Mouse (Mus musculus) embryonic facial prominence, embryonic 11.5 days (tissue): ENCODE data around the gene Acer1. TPM values are rescaled to one million over a fixed set of nuclear protein-coding genes. Genes with fewer than 3 reads are reported as not detected.

ENCODE experiments used
- ATAC-seq: fragments of 200-750 bp; cut with Nextera tagmentation; replicated peaks from 2 replicates; pipeline ENCODE4 v1.8.0; 2017; ENCODE audit warnings: low read depth; ENCODE audit not compliant: insufficient number of reproducible peaks, low FRiP score, low TSS enrichment
- DNase-seq: peaks from one replicate; pipeline ENCODE4 v3.0.0-alpha.2; 2015; ENCODE audit warnings: low spot score
- H3K27ac ChIP-seq: fragments of 300-500 bp; sonication (generic); replicated peaks from 2 replicates; pipeline ENCODE4 v1.5.1; 2014; ENCODE audit warnings: mild to moderate bottlenecking, low read depth, low read length, control low read depth
- H3K27me3 ChIP-seq: fragments of 300-500 bp; sonication (generic); 2 replicates; pipeline ENCODE4 v1.6.1; 2014; ENCODE audit warnings: mild to moderate bottlenecking, low read length, moderate library complexity, mixed read lengths; ENCODE audit not compliant: control insufficient read depth, insufficient read depth
- H3K36me3 ChIP-seq: fragments of 300-500 bp; sonication (generic); replicated peaks from 2 replicates; pipeline ENCODE4 v1.6.1; 2014; ENCODE audit warnings: low read depth, mild to moderate bottlenecking, low read length, moderate library complexity, mixed read lengths; ENCODE audit not compliant: control insufficient read depth, insufficient read depth
- H3K4me1 ChIP-seq: fragments of 300-500 bp; sonication (generic); 2 replicates; pipeline ENCODE4 v1.6.1; 2014; ENCODE audit warnings: low read length, mixed read lengths; ENCODE audit not compliant: control insufficient read depth, insufficient read depth
- H3K4me2 ChIP-seq: fragments of 300-500 bp; sonication (generic); 2 replicates; pipeline ENCODE4 v1.6.1; 2014; ENCODE audit warnings: low read depth, mild to moderate bottlenecking, control low read depth, low read length, moderate library complexity
- H3K4me3 ChIP-seq: fragments of 300-500 bp; sonication (generic); 2 replicates; pipeline ENCODE4 v1.5.1; 2014; ENCODE audit warnings: low read depth, low read length, control low read depth
- H3K9ac ChIP-seq: fragments of 300-500 bp; sonication (generic); replicated peaks from 2 replicates; pipeline ENCODE4 v1.6.1; 2014; ENCODE audit warnings: mild to moderate bottlenecking, control low read depth, low read length
- H3K9me3 ChIP-seq: fragments of 300-500 bp; sonication (generic); replicated peaks from 2 replicates; pipeline ENCODE4 v1.6.1; 2016; ENCODE audit warnings: mild to moderate bottlenecking, low read length, inconsistent platforms, mixed read lengths; ENCODE audit not compliant: control insufficient read depth
- WGBS: fragments of 180-500 bp; shearing (Covaris S2); extraction: QIAGEN DNeasy Blood & Tissue Kit; methylation state at CpG from one replicate; pipeline ENCODE4 v1.1.7; 2014; 5-methylcytosine and 5-hydroxymethylcytosine counted together
- polyA plus RNA-seq: library from polyadenylated mRNA; unstranded; fragments of >200 nt; fragmentation: Nextera tagmentation; extraction: Ambion mirVana; gene quantifications from 2 replicates; pipeline ENCODE4 v1.2.1, GENCODE M21; 2014

The Acer1 gene
- polyA plus RNA-seq, 1 experiment from 2014 or later: not detected

DNA sequence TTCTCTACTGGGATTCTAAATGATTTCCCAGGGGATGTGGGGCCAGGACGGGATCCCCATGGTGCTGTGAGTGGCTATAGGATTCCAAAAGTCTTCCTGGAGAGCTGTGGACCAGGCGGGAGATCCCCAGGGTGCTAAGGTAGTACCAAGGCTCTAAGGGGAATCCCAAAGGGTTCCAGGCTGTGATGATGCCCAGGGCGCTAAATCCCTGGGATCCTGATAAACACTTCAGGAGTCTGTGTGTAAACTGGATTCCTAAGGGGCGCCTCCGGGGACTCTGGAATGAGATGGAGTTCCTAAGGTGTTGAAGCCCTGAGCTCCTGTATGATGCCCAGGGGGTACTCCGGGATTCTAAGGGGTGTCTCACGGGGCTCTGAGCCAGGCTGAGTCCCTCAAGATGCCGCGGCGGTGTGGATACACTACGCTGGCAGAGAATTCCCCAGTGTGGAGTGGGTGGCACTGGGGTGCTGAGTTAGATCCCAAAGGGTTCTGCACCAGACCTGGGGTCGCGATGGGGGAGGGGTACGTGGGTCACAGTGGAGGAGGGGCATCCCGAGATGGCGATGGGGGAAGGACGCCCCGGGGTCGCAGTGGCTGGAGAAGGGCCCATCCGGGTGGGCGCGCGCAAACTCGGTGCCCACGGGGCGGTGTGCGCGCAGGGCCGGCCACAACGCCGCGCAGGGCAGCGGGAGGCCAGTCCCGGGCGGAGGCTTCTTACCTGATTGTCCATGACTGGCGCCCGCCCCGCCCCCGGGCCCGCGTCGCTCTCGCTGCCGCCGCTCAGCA, 47.2 kb downstream of the Acer1 start:
- peak overlapping the region; percentile 89 for H3K9ac ChIP-seq
- H3K4me3 ChIP-seq: peak overlapping the region; percentile 97
- DNase-seq (no peak), ATAC-seq (peak; percentile 60)
- peak overlapping the region; percentile 88 for H3K4me2 ChIP-seq
- peak overlapping the region; percentile 78; the same call in 1 of the 2 replicates for H3K27ac ChIP-seq
- H3K27me3 ChIP-seq: no peaks in the 10 kb centered on the region
- 2% methylated on average over 34 of the region's 45 CpGs for WGBS
- no peaks in the 10 kb centered on the region for H3K36me3 ChIP-seq
- H3K9me3 ChIP-seq: no peaks in the 10 kb centered on the region
- peaks cover 11% of the 10 kb centered on the region for H3K4me1 ChIP-seq

DNA sequence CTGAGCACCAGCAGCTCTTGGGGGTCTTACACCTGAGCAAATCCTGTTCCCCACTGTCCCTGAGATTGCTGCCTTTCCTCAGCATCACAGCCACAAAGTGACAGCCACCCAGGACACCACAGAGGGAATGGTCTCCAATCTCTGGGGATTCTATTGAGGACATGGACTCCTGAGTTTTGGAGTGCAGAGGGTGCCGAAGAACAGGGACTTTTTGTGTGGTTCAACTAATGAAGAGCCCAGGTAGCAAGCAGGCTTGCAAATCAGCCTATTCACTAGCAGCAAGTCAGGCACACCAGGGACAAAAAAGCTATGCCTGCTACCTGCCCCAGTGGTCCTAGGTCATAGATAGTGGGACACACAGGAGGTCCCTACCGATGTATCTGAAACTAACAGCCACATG, 48.5 kb downstream of the Acer1 start:
- WGBS: 87% methylated on average over 2 of the region's 2 CpGs

GRCm38 (mm10) chr17:56930026-56930425, 51.9 kb downstream of the Acer1 start:
- Histone ChIP-seq H3K4me2 (no peak overlapping the region), H3K9ac (no peak overlapping the region), H3K4me3 (no peak overlapping the region), H3K27me3 (no peaks in the 10 kb centered on the region), H3K9me3 (no peaks in the 10 kb centered on the region), H3K4me1 (peaks cover 11% of the 10 kb centered on the region), H3K36me3 (no peaks in the 10 kb centered on the region), H3K27ac (no peak overlapping the region)
- WGBS: 88% methylated on average over 8 of the region's 8 CpGs
- no peak for ATAC-seq
- no peak for DNase-seq

More for the DNA sequence above, 48.5 kb downstream of the Acer1 start:
- peak overlapping the region; percentile 97; the same call in 1 of the 2 replicates for H3K4me3 ChIP-seq
- no peaks in the 10 kb centered on the region for H3K36me3 ChIP-seq
- H3K4me1 ChIP-seq: peaks cover 11% of the 10 kb centered on the region
- no peaks in the 10 kb centered on the region for H3K9me3 ChIP-seq
- peak overlapping the region; percentile 13 for H3K4me2 ChIP-seq
- no peak for DNase-seq
- ATAC-seq: no peak
- H3K9ac ChIP-seq: no peak overlapping the region; the same call in 1 of the 2 replicates
- no peak overlapping the region for H3K27ac ChIP-seq
- H3K27me3 ChIP-seq: no peaks in the 10 kb centered on the region

- H3K27ac ChIP-seq: no peak overlapping the region
- ATAC-seq: no peak
- H3K4me3 ChIP-seq: no peak overlapping the region
- H3K4me1 ChIP-seq: peaks cover 11% of the 10 kb centered on the region
- H3K27me3 ChIP-seq: no peaks in the 10 kb centered on the region
- no peak overlapping the region for H3K4me2 ChIP-seq
- DNase-seq: no peak
- H3K9ac ChIP-seq: no peak overlapping the region
- WGBS: 81% methylated on average over 1 of the region's 1 CpGs
- no peaks in the 10 kb centered on the region for H3K9me3 ChIP-seq
- H3K36me3 ChIP-seq: peaks cover 4% of the 10 kb centered on the region; the same call in 1 of the 2 replicates
Measured at GRCm38 (mm10) chr17:56929530-56929929, 52.4 kb downstream of the Acer1 start.

DNA sequence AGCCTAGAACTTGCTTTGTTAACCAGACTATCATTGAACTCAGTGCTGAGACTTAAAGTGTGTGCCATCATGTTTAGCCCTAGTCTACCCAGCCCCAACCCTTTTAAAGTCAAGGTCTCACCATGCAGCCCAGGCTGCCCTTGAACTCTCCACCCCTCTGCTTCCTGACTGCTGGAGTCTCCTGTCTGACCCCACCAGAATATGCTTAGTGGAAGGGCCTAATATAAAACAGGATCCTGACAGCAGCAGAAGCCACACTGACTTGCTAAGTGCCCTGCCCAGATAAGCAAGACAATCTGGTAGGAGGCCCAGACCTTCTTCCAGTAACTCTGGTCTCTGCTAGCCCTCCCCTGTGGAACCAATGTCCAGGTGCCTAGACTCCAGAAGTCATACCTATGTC, 52.8 kb downstream of the Acer1 start:
- Histone ChIP-seq H3K4me3 (no peak overlapping the region), H3K27ac (no peak overlapping the region), H3K9ac (no peak overlapping the region), H3K27me3 (no peaks in the 10 kb centered on the region), H3K4me1 (peaks cover 7% of the 10 kb centered on the region), H3K36me3 (peaks cover 4% of the 10 kb centered on the region; the same call in 1 of the 2 replicates), H3K4me2 (no peak overlapping the region), H3K9me3 (no peaks in the 10 kb centered on the region)
- ATAC-seq (no peak), DNase-seq (no peak)

DNA sequence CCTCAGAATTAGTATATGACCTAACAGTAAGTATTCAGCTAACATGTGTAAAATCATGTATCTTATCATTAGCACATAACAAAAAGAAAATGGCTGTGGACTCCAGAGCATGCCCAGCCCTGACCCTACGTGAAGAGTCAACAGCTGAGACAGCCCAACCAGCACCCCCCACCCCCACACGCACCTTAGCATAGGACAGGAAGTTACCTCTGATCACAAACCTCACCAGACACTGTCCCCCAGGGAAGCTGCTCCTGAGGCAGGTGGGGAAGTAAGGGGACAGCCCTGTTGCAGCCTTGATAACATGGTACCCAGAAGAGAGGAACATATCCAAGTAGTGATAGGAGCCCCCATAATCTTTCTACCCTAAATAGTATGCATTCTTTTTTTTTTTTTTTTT, 55.9 kb downstream of the Acer1 start:
- Histone ChIP-seq H3K36me3 (peaks cover 4% of the 10 kb centered on the region), H3K27me3 (no peaks in the 10 kb centered on the region), H3K4me1 (no peaks in the 10 kb centered on the region), H3K4me2 (no peak overlapping the region), H3K9ac (no peak overlapping the region), H3K4me3 (no peak overlapping the region), H3K9me3 (no peaks in the 10 kb centered on the region), H3K27ac (no peak overlapping the region)
- 91% methylated on average over 2 of the region's 2 CpGs for WGBS
- ATAC-seq (no peak), DNase-seq (no peak)

DNA sequence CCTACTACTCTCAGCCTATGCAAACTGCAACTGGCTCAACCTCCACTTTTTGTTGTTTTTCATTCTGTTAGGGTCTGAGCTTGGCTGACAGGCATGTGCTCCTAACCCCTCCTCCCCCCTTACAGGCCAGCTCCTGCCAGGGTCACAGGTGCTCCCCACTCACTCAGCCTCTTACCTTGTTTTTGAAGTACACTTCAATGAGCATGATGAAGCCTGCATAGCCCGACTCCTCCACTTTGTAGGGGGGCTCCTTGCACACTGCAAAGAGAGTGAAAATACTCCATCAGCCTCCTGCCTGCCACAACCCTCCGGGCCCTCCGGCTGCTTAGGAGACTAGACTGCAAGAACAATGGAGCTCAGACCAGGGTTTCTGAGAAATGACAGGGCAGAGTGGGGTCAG, 62.2 kb downstream of the Acer1 start:
- no peak for DNase-seq
- Histone ChIP-seq H3K27ac (no peak overlapping the region), H3K9me3 (no peaks in the 10 kb centered on the region), H3K9ac (no peak overlapping the region), H3K27me3 (no peaks in the 10 kb centered on the region), H3K36me3 (peaks cover 7% of the 10 kb centered on the region), H3K4me2 (no peak overlapping the region), H3K4me1 (no peaks in the 10 kb centered on the region), H3K4me3 (no peak overlapping the region)
- no peak for ATAC-seq
- WGBS: 89% methylated on average over 3 of the region's 3 CpGs

DNA sequence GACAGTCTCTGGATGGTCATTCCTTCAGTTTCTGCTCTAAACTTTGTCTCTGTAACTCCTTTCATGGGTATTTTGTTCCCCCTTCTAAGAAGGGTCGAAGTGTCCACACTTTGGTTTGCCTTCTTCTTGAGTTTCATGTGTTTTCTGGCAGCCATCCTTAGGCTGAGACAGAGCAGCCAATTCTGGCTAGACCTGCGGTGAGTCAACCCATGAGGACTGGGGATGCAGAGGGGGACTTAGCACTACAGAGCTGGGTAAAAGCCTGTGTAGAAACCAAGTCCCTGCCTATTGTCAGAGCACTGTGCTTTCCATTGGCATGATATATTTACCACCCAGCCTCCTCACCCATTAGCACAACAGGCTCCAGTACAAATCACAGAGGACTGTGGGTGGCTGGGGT, 64.8 kb downstream of the Acer1 start:
- H3K4me2 ChIP-seq: no peak overlapping the region
- ATAC-seq: no peak
- no peak overlapping the region for H3K27ac ChIP-seq
- H3K9ac ChIP-seq: no peak overlapping the region
- H3K9me3 ChIP-seq: no peaks in the 10 kb centered on the region
- no peak for DNase-seq
- H3K4me3 ChIP-seq: no peak overlapping the region
- H3K27me3 ChIP-seq: no peaks in the 10 kb centered on the region
- H3K36me3 ChIP-seq: peaks cover 5% of the 10 kb centered on the region
- H3K4me1 ChIP-seq: no peaks in the 10 kb centered on the region
- WGBS: 93% methylated on average over 2 of the region's 2 CpGs
